Mouse (Mus musculus) left cerebral cortex, postnatal 36 days (tissue): ENCODE measurements around the gene Olfr1216. TPM values are rescaled to one million over a fixed set of nuclear protein-coding genes. Genes with fewer than 3 reads are reported as not detected.
"Not testable (repeated sequence)": the region's sequence is repeated elsewhere in the genome, so short reads cannot be mapped to it uniquely, and the experiment has no call there.

ENCODE experiments used
- DNase-seq, 2 experiments: peaks; one replicate each; pipeline ENCODE4 v3.0.0; 2021 to 2022; ENCODE audit warnings: low spot score in 2 of 2, mixed read lengths in 1 of 2
- intact Hi-C: fragments of 180-260 bp; cut with DNase I; formaldehyde crosslinking; loops from one replicate; pipeline ENCODE4 v1.15.1; 2025
- total RNA-seq, 2 experiments: library from RNA; stranded (reverse); gene quantifications; 2 replicates each; pipeline ENCODE4 v1.2.3; 2021

Olfr1216 gene
- not detected for total RNA-seq

DNA sequence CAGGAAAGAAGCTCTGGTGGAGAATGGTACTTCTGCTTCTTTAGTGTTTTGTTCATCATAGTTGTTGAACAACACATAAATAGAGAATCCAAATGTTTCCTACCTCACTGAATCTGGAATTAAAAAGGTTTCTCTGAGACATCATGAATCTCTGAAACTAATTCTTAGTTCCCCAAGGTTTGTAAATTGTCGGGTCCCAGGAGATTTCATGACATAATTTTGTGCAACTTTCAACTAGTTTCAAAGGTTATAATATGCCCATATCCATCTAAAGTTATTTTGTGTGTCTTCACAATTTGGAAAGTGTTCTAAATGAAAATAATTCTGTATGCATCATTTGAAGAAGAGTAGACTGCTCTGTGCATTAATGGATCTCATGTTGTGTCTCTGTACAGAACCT lies at the start of gene Olfr1216:
Olfr1216 (minus strand) TSS at position 101 of the 400 bp plus-strand sequence.
- intact Hi-C loops: no loop called here
- DNase-seq: no peak

DNA sequence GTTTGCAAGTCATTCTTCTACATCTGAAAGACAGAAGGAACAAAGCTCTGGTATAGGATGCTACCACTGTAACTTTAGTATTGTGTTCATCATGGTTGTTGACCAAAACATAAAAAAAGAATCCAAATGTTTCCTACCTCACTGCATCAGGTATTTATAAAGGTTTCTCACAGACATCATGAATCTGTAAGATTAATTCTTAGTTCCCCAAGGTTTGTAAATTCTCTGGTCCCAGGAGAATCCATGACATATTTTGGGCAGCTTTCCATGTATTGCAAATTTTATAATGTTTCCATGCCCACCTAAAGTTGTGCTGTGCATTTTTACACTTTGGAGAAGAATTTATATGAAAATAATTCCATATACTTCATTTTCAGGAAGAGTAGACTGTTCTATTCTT lies 42.9 kb upstream of the Olfr1216 start, which contains the start of gene Olfr1218:
Olfr1218 (minus strand) TSS at position 101 of the 400 bp plus-strand sequence.
- intact Hi-C loops: no loop called here
- no peak for DNase-seq

DNA sequence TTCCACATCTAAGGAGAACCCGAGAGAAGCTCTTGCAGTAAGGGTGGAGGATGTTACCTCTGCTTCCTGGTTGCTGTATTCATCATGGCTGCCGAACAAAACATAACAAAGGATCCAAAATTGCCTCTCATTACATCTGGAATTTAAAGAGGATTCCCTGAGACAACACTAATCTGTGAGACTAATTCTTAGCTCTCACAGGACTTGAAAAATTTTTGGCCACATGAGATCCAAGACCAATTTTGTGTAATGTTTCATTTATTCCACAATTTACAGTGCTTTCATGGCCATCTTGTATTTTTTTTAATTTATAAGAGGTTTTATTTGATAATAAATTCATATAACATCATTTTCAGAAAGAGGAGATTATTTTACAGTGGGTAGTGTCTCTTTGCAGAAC lies 13.8 kb upstream of the Olfr1216 start, which contains the start of gene Olfr1217:
Olfr1217 (minus strand) TSS at position 101 of the 400 bp plus-strand sequence.
- no peak for DNase-seq
- intact Hi-C loops: no loop called here

GRCm38 (mm10) chr2:89021436-89021835 lies 3.3 kb upstream of the Olfr1216 start:
- DNase-seq, intact Hi-C loops: not testable (repeated sequence)

GRCm38 (mm10) chr2:89006873-89007272 lies 11.3 kb downstream of the Olfr1216 start, which contains the start of gene Olfr1215:
TSS of gene Olfr1215 (minus strand) at chr2:89006973.
- no peak for DNase-seq
- intact Hi-C loops: no loop called here

DNA sequence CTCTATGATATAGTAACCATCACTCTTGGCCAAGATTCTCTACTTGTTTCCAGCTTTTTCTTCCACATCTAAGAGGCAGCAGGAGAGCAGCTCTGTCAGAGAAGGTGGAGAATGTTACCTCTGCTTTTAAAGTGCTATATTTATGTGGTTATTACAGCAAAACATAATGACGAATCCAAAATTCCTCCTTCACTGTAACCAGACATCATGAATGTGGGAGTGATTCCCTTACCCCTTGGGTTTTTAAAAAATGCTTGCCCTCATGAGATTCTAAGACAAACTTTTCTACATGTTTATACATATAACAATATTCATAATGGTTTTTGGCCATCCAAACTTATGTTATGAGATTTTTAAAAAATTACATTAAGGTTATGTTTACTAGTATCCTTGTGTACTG lies 25.6 kb downstream of the Olfr1216 start, which contains the start of gene Olfr1214:
Olfr1214 (minus strand) TSS at position 101 of the 400 bp plus-strand sequence.
- no peak for DNase-seq
- intact Hi-C loops: no loop called here

DNA sequence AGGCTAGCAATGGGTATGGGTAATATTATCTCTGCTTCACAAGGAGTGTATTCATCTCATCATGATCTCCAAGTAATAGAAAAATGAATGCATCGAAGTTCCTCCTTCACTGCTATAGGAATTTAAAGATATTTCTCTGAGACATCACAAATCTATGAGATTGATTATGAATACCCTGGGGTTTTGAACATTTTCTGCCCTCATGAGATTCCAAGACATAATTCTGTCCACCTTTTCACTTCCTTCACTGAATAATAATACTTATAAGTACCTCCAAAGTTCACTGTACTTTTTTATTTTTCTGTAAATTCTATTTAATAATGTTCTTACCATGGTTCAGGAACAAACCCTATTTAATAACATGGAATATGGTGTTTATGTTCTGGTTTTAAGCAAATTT lies 38.0 kb downstream of the Olfr1216 start, which contains the start of gene Gm13762:
Gm13762 (minus strand) TSS at position 101 of the 400 bp plus-strand sequence.
- no peak for DNase-seq
- intact Hi-C loops: no loop called here

Other genes starting within 250 kb of the Olfr1216 start
- gene Olfr1200, start 247.9 kb downstream of the Olfr1216 start, total RNA-seq: not detected
- gene Olfr1201, start 225.3 kb downstream of the Olfr1216 start, total RNA-seq: not detected
- gene Olfr1202, start 203.8 kb downstream of the Olfr1216 start, total RNA-seq: not detected
- gene Olfr1205, start 188.6 kb downstream of the Olfr1216 start, total RNA-seq: not detected
- gene Olfr1204, start 169.0 kb downstream of the Olfr1216 start, total RNA-seq: not detected
- gene Olfr1206, start 155.1 kb downstream of the Olfr1216 start, total RNA-seq: not detected
- gene Olfr1208, start 116.0 kb downstream of the Olfr1216 start, total RNA-seq: not detected
- gene Olfr1209, start 103.2 kb downstream of the Olfr1216 start, total RNA-seq: not detected
- not detected for gene Olfr1211, start 80.2 kb downstream of the Olfr1216 start, total RNA-seq
- gene Olfr1212, start 64.4 kb downstream of the Olfr1216 start, total RNA-seq: not detected
- not detected for gene Gm13762, start 38.1 kb downstream of the Olfr1216 start, total RNA-seq
- not detected for gene Olfr1214, start 25.7 kb downstream of the Olfr1216 start, total RNA-seq
- not detected for gene Olfr1215, start 11.4 kb downstream of the Olfr1216 start, total RNA-seq
- not detected for gene Olfr1217, start 13.7 kb upstream of the Olfr1216 start, total RNA-seq
- gene Olfr1218, start 42.8 kb upstream of the Olfr1216 start, total RNA-seq: not detected
- gene Olfr1219, start 65.2 kb upstream of the Olfr1216 start, total RNA-seq: not detected
- gene Olfr1220, start 88.5 kb upstream of the Olfr1216 start, total RNA-seq: not detected
- gene Olfr1221, start 98.9 kb upstream of the Olfr1216 start, total RNA-seq: not detected
- gene Olfr1222, start 114.7 kb upstream of the Olfr1216 start, total RNA-seq: not detected
- gene Olfr1223, start 133.2 kb upstream of the Olfr1216 start, total RNA-seq: not detected
- not detected for gene Olfr1224-ps1, start 145.8 kb upstream of the Olfr1216 start, total RNA-seq
- not detected for gene Olfr1225, start 156.3 kb upstream of the Olfr1216 start, total RNA-seq
- not detected for gene Olfr1226, start 181.7 kb upstream of the Olfr1216 start, total RNA-seq
- gene Olfr1228, start 235.7 kb upstream of the Olfr1216 start, total RNA-seq: not detected